Mouse (Mus musculus) embryonic facial prominence, embryonic 10.5 days (tissue): ENCODE measurements around the gene Ttc16. TPM values are rescaled to one million over a fixed set of nuclear protein-coding genes. Genes with fewer than 3 reads are reported as not detected.
A peak's percentile ranks its signal among the peaks of the same experiment; 100 is the strongest.

ENCODE experiments used
- DNase-seq: peaks from one replicate; pipeline ENCODE4 v3.0.0-alpha.2; 2017; ENCODE audit warnings: low spot score
- H3K27ac ChIP-seq: fragments of 300-500 bp; sonication (generic); replicated peaks from 2 replicates; pipeline ENCODE4 v1.5.1; 2016; ENCODE audit warnings: mild to moderate bottlenecking
- H3K27me3 ChIP-seq: fragments of 300-500 bp; sonication (generic); replicated peaks from 2 replicates; pipeline ENCODE4 v1.6.1; 2016; ENCODE audit warnings: low read depth, mild to moderate bottlenecking; ENCODE audit not compliant: poor library complexity, severe bottlenecking
- H3K36me3 ChIP-seq: fragments of 300-500 bp; sonication (generic); replicated peaks from 2 replicates; pipeline ENCODE4 v1.6.1; 2016; ENCODE audit warnings: mild to moderate bottlenecking, moderate library complexity
- H3K4me1 ChIP-seq: fragments of 300-500 bp; sonication (generic); 2 replicates; pipeline ENCODE4 v1.6.1; 2016
- H3K4me3 ChIP-seq: fragments of 300-500 bp; sonication (generic); 2 replicates; pipeline ENCODE4 v1.5.1; 2016; ENCODE audit warnings: mild to moderate bottlenecking, moderate library complexity
- H3K9me3 ChIP-seq: fragments of 300-500 bp; sonication (generic); 2 replicates; pipeline ENCODE4 v1.6.1; 2016; ENCODE audit warnings: mild to moderate bottlenecking
- WGBS: fragments of 180-500 bp; shearing (Covaris S2); methylation state at CpG from one replicate; pipeline ENCODE4 v1.1.7; 2016; 5-methylcytosine and 5-hydroxymethylcytosine counted together
- polyA plus RNA-seq: library from polyadenylated mRNA; unstranded; fragments of >200 nt; fragmentation: Nextera tagmentation; extraction: Ambion mirVana; gene quantifications from 2 replicates; pipeline ENCODE4 v1.2.1, GENCODE M21; 2016

Gene Ttc16
- polyA plus RNA-seq, 1 experiment from 2014 or later: 0.34 TPM

DNA sequence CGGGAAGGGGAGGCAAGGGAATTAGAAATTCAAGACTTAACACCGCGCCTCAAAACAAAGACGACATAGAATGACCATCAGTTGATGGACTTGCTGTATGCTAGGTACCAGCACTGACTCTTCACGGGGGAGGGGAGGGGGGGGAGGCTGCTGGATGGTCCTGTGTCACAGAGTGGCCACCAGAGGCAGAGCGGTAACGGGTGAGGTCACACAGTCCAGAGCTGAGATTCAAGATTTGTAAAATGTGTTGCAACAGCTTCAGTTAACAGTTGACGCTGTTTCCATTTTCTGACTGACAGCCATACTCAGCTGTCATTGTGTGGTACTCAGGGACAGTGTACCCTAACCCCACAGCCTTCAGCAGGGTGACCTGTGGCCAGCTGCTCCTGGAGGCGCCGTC lies 23.3 kb downstream of the Ttc16 start:
- H3K9me3 ChIP-seq: no peaks in the 10 kb centered on the region
- no peak overlapping the region for H3K27ac ChIP-seq
- H3K4me1 ChIP-seq: peaks cover 33% of the 10 kb centered on the region
- 64% methylated on average over 10 of the region's 10 CpGs for WGBS
- peak overlapping the region; percentile 54 for H3K4me3 ChIP-seq
- H3K36me3 ChIP-seq: peaks cover 58% of the 10 kb centered on the region
- H3K27me3 ChIP-seq: peaks cover 11% of the 10 kb centered on the region; the same call in 1 of the 2 replicates
- no peak for DNase-seq

DNA sequence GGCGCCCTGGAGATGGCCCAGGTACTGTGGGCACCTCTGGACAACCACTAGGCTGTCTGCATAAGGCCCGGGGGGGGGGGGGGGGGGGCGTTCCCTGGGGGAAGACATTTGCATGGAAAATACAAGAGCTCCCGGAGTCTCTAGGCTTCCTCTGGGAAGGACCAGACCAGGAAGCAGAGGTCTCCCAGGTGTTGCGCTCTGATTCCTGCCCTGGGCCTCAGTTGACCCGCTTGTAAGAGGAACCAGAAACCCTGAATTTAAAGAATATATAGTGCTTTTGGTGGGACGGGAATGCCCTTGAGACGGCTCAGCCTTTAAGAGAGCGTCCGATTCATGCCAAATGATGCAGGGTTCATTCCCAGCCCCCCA lies 23.8 kb downstream of the Ttc16 start:
- peak overlapping the region; percentile 66 for H3K27ac ChIP-seq
- peaks cover 64% of the 10 kb centered on the region for H3K36me3 ChIP-seq
- peak overlapping the region; percentile 54 for H3K4me3 ChIP-seq
- no peak for DNase-seq
- H3K4me1 ChIP-seq: peaks cover 28% of the 10 kb centered on the region
- H3K9me3 ChIP-seq: no peaks in the 10 kb centered on the region
- peaks cover 11% of the 10 kb centered on the region; the same call in 1 of the 2 replicates for H3K27me3 ChIP-seq
- WGBS: 23% methylated on average over 10 of the region's 10 CpGs

DNA sequence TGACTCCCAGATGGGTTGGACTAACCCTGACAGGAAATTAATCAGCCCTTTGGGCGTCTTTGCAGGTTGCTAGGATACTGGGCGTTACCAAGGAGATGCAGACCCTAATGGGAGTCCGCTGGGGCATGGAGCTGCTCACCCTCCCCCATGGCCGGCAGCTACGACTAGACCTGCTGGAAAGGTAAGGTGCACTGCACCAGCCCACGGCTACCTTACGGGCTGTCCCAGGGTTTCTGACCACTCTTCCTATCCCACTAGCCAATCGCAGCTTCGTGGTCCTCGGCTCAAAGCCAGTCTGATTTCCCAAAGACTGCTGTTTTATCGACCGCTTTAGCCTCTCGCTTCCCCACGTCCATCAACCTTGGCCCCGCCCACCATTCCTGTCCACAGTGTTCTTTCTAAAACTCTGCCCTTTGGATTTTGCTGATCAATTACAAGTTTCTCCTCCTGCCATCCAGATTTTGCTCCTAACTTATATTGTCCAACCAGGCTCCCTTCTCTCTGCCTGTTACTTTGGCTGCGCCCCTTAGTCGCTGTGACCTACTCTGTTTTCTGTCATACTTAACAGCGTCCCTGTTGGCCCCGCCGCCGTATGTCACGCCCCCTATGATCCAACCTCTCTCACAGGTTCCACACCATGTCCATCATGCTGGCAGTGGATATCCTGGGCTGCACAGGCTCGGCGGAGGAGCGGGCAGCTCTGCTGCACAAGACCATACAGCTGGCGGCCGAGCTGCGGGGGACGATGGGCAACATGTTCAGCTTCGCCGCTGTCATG lies 24.4 kb downstream of the Ttc16 start:
- Histone ChIP-seq H3K9me3 (no peaks in the 10 kb centered on the region), H3K4me3 (peak overlapping the region; percentile 54), H3K27ac (peak overlapping the region; percentile 66), H3K4me1 (peaks cover 28% of the 10 kb centered on the region), H3K27me3 (peaks cover 11% of the 10 kb centered on the region; the same call in 1 of the 2 replicates), H3K36me3 (peaks cover 70% of the 10 kb centered on the region)
- peak; percentile 88 for DNase-seq
- WGBS: 3% methylated on average over 31 of the region's 31 CpGs

DNA sequence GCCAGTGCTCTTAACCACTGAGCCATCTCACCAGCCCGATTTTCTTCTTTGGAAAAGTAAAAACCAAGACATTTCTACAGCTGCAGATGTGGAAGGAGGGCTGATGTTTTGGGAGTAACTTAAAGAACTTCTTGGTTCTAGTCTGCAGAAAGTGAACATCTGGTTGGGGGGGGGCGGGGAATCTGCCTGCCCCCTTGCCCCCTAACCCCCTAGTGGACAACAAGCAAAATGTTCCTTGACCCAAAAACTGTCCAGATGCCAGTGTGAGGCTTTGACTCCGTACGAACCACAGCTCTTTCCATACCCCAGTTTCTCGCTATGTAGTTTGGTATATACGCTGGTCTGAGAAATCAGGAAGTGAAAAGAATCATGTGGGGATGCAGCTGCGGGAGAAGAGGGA lies 25.2 kb downstream of the Ttc16 start:
- DNase-seq: no peak
- peaks cover 78% of the 10 kb centered on the region for H3K36me3 ChIP-seq
- 69% methylated on average over 7 of the region's 7 CpGs for WGBS
- peaks cover 11% of the 10 kb centered on the region; the same call in 1 of the 2 replicates for H3K27me3 ChIP-seq
- peak overlapping the region; percentile 54; the same call in 1 of the 2 replicates for H3K4me3 ChIP-seq
- peaks cover 32% of the 10 kb centered on the region for H3K4me1 ChIP-seq
- no peak overlapping the region for H3K27ac ChIP-seq
- no peaks in the 10 kb centered on the region for H3K9me3 ChIP-seq

DNA sequence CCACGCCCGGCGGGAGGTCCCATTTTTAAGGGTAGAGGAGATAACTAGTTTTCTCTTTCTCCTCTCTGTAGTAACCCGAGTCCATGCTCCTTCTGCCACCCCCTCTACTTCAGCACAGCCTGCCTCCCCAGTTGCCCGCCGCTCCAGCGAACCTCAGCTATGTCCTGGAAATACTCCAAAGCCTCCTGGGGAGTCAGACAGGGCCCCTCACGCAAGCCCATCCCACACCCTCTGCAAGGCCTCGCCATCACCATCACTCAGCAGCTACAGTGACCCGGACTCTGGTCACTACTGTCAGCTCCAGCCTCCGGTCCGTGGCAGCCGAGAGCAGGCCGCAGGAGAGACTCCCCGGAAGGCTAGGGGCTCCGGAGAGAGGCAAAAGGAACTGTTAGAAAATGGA lies 26.4 kb downstream of the Ttc16 start:
- no peak for DNase-seq
- peak overlapping the region; percentile 8; the same call in 1 of the 2 replicates for H3K4me3 ChIP-seq
- H3K4me1 ChIP-seq: peaks cover 32% of the 10 kb centered on the region
- H3K27ac ChIP-seq: peak overlapping the region; percentile 19; the same call in 1 of the 2 replicates
- no peaks in the 10 kb centered on the region for H3K9me3 ChIP-seq
- H3K27me3 ChIP-seq: peaks cover 11% of the 10 kb centered on the region
- H3K36me3 ChIP-seq: peaks cover 77% of the 10 kb centered on the region
- 93% methylated on average over 16 of the region's 16 CpGs for WGBS

DNA sequence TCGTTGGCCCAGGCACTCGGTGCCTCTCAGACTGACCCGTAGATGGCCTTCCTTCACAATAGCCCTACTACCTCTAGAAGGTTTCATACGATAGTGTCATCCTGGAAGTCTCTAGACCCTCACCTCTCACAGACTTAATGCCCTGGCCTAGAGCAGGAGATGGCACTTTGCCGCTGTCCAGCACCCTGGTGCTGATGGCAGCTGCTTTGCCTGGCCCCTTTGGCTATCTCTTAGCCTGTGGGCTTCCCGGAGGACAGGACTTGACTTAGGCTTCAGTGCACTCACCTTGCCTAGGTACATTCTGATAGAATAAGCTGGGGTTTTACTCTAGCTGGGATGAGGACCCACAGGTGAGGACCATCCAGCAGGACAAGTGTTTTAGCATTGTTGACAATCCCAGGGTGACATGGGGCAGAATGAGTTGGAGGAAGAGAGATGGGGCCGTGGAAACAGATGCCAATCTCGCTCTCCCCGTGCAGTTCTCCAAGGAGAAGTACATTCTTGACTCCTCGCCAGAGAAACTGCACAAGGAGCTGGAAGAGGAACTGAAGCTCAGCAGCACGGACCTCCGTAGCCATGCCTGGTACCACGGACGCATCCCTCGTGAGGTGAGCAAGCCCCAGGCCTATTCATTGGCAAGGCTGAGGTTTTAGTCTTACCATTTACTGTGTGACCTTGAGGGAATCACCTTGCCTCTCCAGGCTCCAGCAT lies 31.0 kb downstream of the Ttc16 start:
- Histone ChIP-seq H3K4me3 (no peak overlapping the region), H3K36me3 (peaks cover 51% of the 10 kb centered on the region), H3K27me3 (peaks cover 47% of the 10 kb centered on the region), H3K9me3 (no peaks in the 10 kb centered on the region), H3K4me1 (peaks cover 28% of the 10 kb centered on the region), H3K27ac (no peak overlapping the region)
- DNase-seq: no peak
- WGBS: 77% methylated on average over 15 of the region's 15 CpGs

DNA sequence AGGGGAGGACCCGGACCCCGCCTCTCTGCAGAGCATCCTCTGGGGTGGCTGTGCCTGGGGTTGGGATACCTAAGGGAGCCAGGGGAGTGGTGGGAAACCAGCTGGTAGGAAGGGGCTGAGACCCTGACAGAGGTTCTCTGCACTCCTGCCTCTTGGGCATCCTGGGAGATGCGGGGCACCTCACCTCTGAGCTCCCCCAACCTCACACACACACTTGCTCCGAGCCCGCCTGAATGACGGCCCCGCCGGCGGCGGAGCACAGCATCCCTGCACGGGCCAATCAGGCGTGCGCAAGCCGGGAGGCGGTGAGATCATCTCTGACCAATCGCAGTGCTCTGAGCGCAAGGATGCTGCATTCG lies 33.3 kb downstream of the Ttc16 start:
- H3K4me1 ChIP-seq: peaks cover 32% of the 10 kb centered on the region
- no peaks in the 10 kb centered on the region for H3K9me3 ChIP-seq
- H3K27ac ChIP-seq: peak overlapping the region; percentile 78
- H3K36me3 ChIP-seq: peaks cover 39% of the 10 kb centered on the region
- DNase-seq: peak; percentile 83
- H3K4me3 ChIP-seq: peak overlapping the region; percentile 73
- H3K27me3 ChIP-seq: peaks cover 49% of the 10 kb centered on the region
- 2% methylated on average over 18 of the region's 18 CpGs for WGBS

DNA sequence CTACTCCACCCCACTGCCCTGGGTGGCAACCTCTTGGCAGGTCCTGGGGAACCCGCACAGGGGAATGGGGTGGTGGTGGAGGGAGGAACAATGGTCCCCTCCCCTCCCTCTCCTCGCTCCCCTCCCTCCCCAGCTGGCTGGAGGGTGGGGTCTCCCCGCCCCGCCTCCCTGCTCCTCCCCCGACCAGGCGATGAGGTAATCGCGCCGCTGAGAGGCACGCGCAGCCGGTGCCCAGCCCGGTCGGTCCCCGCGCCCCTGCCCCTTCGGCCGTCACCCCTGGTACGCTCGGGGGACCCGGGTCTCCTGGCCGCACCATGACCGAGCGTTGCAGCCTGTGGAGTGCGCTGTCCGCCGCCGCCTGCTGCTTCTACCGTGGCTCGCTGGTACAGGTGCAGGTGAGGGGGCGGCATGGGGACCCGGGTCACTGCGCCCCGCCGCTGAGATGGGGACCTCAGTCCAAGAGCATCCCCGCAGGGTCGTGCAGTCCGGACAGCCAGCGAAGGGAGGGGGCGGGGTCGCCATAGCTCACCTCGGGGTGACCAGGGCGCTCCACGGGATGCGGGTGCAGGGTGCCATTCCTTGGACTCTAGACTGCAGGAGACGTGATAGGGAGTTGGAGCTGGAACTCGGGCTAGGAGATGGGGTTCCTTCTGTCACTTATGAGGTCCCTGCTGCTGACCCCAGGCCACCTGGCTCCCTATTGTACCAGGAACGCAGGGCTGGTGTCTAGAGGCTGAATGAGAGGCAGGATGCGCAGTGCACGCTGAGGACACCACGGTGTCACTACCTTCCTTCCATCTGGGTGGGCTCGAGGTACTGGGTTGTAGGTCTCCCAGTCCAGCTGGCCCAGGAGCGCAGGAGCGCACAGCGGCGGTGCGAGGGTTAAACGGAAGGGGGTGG lies 33.9 kb downstream of the Ttc16 start:
- peaks cover 49% of the 10 kb centered on the region for H3K27me3 ChIP-seq
- peaks cover 37% of the 10 kb centered on the region for H3K4me1 ChIP-seq
- H3K4me3 ChIP-seq: peak overlapping the region; percentile 73
- peak overlapping the region; percentile 78 for H3K27ac ChIP-seq
- DNase-seq: peak; percentile 77
- WGBS: 2% methylated on average over 58 of the region's 58 CpGs
- H3K9me3 ChIP-seq: no peaks in the 10 kb centered on the region
- H3K36me3 ChIP-seq: peaks cover 33% of the 10 kb centered on the region

DNA sequence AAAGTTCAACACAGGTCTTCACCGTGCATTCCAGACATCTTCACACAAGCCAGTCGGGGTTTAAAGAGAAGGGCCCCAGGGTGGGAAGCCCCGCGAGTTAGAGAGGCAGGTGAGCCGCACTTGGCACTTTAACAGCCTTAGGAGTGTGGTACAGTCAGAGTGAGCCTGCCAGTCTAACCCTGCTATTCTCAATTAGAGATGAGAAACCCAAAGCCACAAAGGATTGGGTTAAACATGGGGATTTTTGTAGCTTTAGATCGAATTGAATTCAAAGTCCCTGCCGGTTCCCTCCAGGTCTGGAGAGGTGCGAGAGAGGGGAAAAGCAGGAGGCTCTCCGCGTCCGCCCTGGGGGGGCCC lies 34.5 kb downstream of the Ttc16 start, which contains the start of gene 6330409D20Rik:
Gene 6330409D20Rik (minus strand): TSS at position 101 of the 357 bp plus-strand sequence.
- H3K36me3 ChIP-seq: peaks cover 27% of the 10 kb centered on the region
- no peak for DNase-seq
- WGBS: 7% methylated on average over 11 of the region's 11 CpGs
- H3K9me3 ChIP-seq: no peaks in the 10 kb centered on the region
- H3K4me1 ChIP-seq: peaks cover 40% of the 10 kb centered on the region
- H3K27me3 ChIP-seq: peaks cover 49% of the 10 kb centered on the region
- peak within 1 kb of the TSS; percentile 73 for H3K4me3 ChIP-seq
- peak within 1 kb of the TSS; percentile 78 for H3K27ac ChIP-seq

DNA sequence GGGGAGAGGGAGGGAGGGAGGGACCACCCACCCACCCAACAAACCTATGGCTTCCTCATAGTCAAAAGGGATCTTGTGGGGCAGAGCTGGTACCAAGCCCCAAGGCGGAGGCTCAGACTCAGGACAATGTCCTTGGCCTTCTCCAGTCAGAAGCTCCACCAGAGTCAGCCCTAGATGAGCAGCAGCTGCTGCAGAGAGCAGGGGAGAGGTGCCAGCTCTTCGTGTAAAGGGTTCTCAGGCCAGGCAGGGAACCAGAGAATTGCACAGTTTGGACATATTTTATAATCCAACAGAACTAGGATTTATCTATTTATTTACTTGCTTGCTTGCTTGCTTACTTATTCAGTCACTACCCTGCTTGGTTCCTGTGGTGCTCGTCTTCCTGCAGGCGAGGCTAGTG lies 36.1 kb downstream of the Ttc16 start:
- Histone ChIP-seq H3K27ac (no peak overlapping the region), H3K4me3 (no peak overlapping the region), H3K27me3 (peaks cover 49% of the 10 kb centered on the region), H3K36me3 (peaks cover 11% of the 10 kb centered on the region), H3K9me3 (no peaks in the 10 kb centered on the region), H3K4me1 (peaks cover 54% of the 10 kb centered on the region)
- no peak for DNase-seq
- WGBS: 69% methylated on average over 4 of the region's 4 CpGs

DNA sequence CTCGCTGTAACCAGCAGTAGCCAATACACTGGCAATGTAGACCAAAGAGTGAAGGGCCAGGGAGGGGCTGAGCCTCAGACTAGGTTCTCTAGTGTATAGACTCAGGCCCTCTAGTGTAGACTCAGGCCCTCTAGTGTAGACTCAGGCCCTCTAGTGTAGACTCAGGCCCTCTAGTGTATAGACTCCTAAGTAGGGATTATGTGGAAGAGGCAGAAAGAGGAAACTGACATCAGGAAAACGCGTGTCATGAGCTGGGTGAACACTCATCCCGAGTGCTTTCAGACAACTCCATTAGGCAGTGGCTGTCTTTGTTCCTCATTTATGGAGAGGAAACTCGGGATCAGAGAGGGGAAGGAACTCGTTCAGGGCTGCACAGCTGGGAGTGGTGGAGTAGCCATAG lies 38.4 kb downstream of the Ttc16 start:
- no peak for DNase-seq
- 63% methylated on average over 6 of the region's 6 CpGs for WGBS
- H3K9me3 ChIP-seq: no peaks in the 10 kb centered on the region
- peak overlapping the region; percentile 40; the same call in 1 of the 2 replicates for H3K27ac ChIP-seq
- no peak overlapping the region for H3K4me3 ChIP-seq
- H3K4me1 ChIP-seq: peaks cover 64% of the 10 kb centered on the region
- H3K27me3 ChIP-seq: peaks cover 28% of the 10 kb centered on the region
- peaks cover 6% of the 10 kb centered on the region for H3K36me3 ChIP-seq

DNA sequence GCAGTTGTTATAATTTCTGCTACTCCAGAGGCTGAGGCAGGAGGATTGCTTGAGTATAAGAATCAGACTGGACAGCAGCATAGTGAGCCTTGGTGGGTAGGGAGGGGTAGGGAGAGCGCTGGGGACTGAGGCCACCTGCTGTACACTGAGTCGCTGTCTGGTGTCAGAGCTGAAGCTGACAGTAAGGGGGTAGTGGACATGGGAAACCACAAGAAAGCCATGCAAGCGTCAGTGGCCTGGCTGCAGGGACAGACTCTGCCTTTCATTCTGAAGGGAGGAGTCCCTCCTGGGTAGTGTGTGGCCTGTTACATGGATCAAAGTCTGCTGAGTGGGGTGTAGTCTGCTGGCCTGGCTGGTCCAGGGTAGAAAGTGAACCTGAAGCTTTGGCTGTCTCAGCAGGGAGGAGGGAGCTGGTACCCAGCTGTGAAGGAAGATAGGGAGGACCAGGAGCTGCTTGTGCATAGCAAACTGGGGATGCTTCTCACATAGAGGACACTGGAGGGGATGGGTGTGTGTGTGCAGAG lies 39.1 kb downstream of the Ttc16 start:
- Histone ChIP-seq H3K27ac (peak overlapping the region; percentile 40; the same call in 1 of the 2 replicates), H3K27me3 (peaks cover 22% of the 10 kb centered on the region), H3K36me3 (peaks cover 6% of the 10 kb centered on the region), H3K4me1 (peaks cover 64% of the 10 kb centered on the region), H3K4me3 (peak overlapping the region; percentile 16; the same call in 1 of the 2 replicates), H3K9me3 (no peaks in the 10 kb centered on the region)
- WGBS: 47% methylated on average over 3 of the region's 3 CpGs
- no peak for DNase-seq
